Mouse (Mus musculus) sigmoid colon, adult 10 weeks (tissue): ENCODE measurements around the gene Fap. TPM values are rescaled to one million over a fixed set of nuclear protein-coding genes. Genes with fewer than 3 reads are reported as not detected.

Experiments used
- polyA plus RNA-seq: library from polyadenylated mRNA; stranded (reverse); fragments of 350-450 nt; fragmentation: Illumina TruSeq; extraction: RNeasy Lipid Tissue Mini Kit (QIAGEN cat#74804); gene quantifications from one replicate; pipeline ENCODE4 v1.2.3, GENCODE M21; 2014; ENCODE audit warnings: low read depth, low replicate concordance

Fap gene
- 18.9 TPM for polyA plus RNA-seq

DNA sequence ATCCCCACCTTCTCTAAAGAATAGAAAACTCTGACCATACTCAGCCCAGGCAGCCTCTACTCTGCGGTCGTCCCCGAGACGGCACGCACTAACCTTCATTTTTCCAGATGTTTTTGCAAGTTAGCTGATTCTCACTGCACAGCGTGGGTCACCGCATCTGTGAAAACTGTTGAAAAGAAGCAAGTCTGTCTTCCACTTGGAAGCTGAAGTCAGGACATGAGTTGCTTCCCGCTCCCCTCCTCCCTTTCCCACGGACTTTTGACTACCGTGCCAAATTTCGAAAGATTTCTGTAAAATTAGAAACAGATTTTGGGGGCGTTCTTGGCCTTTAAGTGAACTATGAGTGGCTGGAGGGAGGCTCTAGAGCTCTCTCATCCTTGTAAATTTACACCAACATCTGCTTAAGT, at the start of gene Fap:
Gene Fap (minus strand): TSS at position 323 of the 407 bp plus-strand sequence.

DNA sequence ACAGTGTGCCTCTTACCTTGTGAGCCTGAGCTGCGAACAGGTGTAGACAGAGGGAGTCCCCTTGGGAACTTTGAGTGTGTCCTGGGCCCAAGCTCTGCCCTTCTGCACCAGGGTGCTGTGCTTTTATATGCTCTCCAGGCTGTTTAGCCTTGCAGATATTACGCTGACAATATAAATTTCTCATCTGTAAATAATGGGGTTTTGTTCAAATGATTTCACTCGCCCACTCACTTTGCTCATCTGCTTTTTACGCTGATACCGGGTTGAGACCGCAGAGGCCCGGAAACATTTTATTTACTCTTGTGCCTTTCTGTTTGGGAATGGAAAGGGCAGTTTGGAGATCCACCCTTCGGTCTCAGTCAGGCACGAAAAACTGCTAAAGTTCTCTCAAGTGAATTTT, 90.3 kb downstream of the Fap start, which contains the start of gene Gcg:
Gene Gcg (minus strand): TSS at position 101 of the 400 bp plus-strand sequence.

Other genes starting within 250 kb of the Fap start
- 104 TPM for gene Dpp4, start 161.8 kb downstream of the Fap start, polyA plus RNA-seq
- gene Gcg, start 90.4 kb downstream of the Fap start, polyA plus RNA-seq: 271 TPM
- 119 TPM for gene Ifih1, start 72.2 kb upstream of the Fap start, polyA plus RNA-seq
- gene Gca, start 90.2 kb upstream of the Fap start, polyA plus RNA-seq: 67.5 TPM